Mouse (Mus musculus) liver, embryonic 14.5 days (tissue): Measurements from ENCODE around the gene Tnfrsf12a. TPM values are rescaled to one million over a fixed set of nuclear protein-coding genes. Genes with fewer than 3 reads are reported as not detected.

Source experiments
- ATAC-seq: fragments of 200-750 bp; cut with Nextera tagmentation; 2 replicates; pipeline ENCODE4 v1.8.0; 2017; ENCODE audit warnings: moderate number of reproducible peaks, mild to moderate bottlenecking, moderate library complexity; ENCODE audit not compliant: insufficient read depth
- DNase-seq, 3 experiments: peaks; one replicate each; pipeline ENCODE4 v3.0.0-alpha.2; 2012 to 2013; ENCODE audit warnings: low read depth in 3 of 3, low spot score in 3 of 3
- H3K27ac ChIP-seq: fragments of 300-500 bp; sonication (generic); 2 replicates; pipeline ENCODE4 v1.5.1; 2014; ENCODE audit warnings: moderate library complexity, mild to moderate bottlenecking, control low read depth, inconsistent platforms
- H3K27me3 ChIP-seq: fragments of 300-500 bp; sonication (generic); 2 replicates; pipeline ENCODE4 v1.6.1; 2014; ENCODE audit warnings: mild to moderate bottlenecking, low read length, moderate library complexity; ENCODE audit not compliant: control insufficient read depth, insufficient read depth
- H3K36me3 ChIP-seq: fragments of 300-500 bp; sonication (generic); replicated peaks from 2 replicates; pipeline ENCODE4 v1.6.1; 2014; ENCODE audit warnings: low read depth; ENCODE audit not compliant: control insufficient read depth, insufficient read depth
- H3K4me1 ChIP-seq, 2 experiments: fragments of 200-500 bp in 1 of 2; fragments of 300-500 bp in 1 of 2; sonication (generic) in 1 of 2; replicated peaks; 2 replicates each; pipeline ENCODE4 v1.6.1; 2012 to 2014; ENCODE audit warnings: antibody characterized with exemption in 1 of 2, inconsistent platforms in 1 of 2, low read length in 1 of 2; ENCODE audit not compliant: control insufficient read depth in 2 of 2, insufficient read depth in 2 of 2
- H3K4me2 ChIP-seq: fragments of 300-500 bp; sonication (generic); 2 replicates; pipeline ENCODE4 v1.6.1; 2014; ENCODE audit warnings: low read depth, mild to moderate bottlenecking, control low read depth, moderate library complexity
- H3K4me3 ChIP-seq, 2 experiments: fragments of 200-500 bp in 1 of 2; fragments of 300-500 bp in 1 of 2; sonication (generic) in 1 of 2; 2 replicates each; pipeline ENCODE4 v1.5.1; 2012 to 2014; ENCODE audit warnings: low read depth in 2 of 2, low read length in 2 of 2, mild to moderate bottlenecking in 2 of 2, control low read depth in 1 of 2, inconsistent platforms in 1 of 2, moderate library complexity in 1 of 2; ENCODE audit not compliant: insufficient read depth in 1 of 2
- H3K9ac ChIP-seq: fragments of 300-500 bp; sonication (generic); replicated peaks from 2 replicates; pipeline ENCODE4 v1.6.1; 2014; ENCODE audit warnings: mild to moderate bottlenecking, control low read depth, moderate library complexity
- H3K9me3 ChIP-seq: fragments of 300-500 bp; sonication (generic); 2 replicates; pipeline ENCODE4 v1.6.1; 2016; ENCODE audit warnings: low read length, mixed read lengths; ENCODE audit not compliant: control insufficient read depth
- CTCF ChIP-seq: IDR thresholded peaks from 2 replicates; pipeline ENCODE4 v1.5.1; 2016; ENCODE audit warnings: antibody characterized with exemption, low read depth, control low read depth
- EP300 ChIP-seq: IDR thresholded peaks from 2 replicates; pipeline ENCODE4 v1.6.1; 2016; ENCODE audit warnings: antibody characterized with exemption, low read depth
- WGBS: fragments of 180-500 bp; shearing (Covaris S2); extraction: QIAGEN DNeasy Blood & Tissue Kit; methylation state at CpG from one replicate; pipeline ENCODE4 v1.1.7; 2014; ENCODE audit not compliant: insufficient replicate concordance; 5-methylcytosine and 5-hydroxymethylcytosine counted together
- polyA plus RNA-seq, 2 experiments: library from polyadenylated mRNA; depleted of rRNA in 1 of 2; stranded (reverse) in 1 of 2; unstranded in 1 of 2; fragments of >200 nt; fragmentation: Nextera tagmentation in 1 of 2; extraction: Ambion mirVana in 1 of 2; gene quantifications; 2 replicates each; pipeline versions ENCODE4 v1.2.1 to v1.2.3; 2012 to 2014

The Tnfrsf12a gene
- polyA plus RNA-seq (2012; rRNA removed) (1.4 and 1.7 TPM in 2 replicates), polyA plus RNA-seq (2014; fragmentation: Nextera tagmentation; extraction: Ambion mirVana) (3.0 and 3.9 TPM in 2 replicates)

GRCm38 (mm10) chr17:23677236-23677679, at the start of gene Tnfrsf12a:
Tnfrsf12a (minus strand) TSS chr17:23677468.
- Histone ChIP-seq H3K4me1 (peaks cover 5 to 16% of the 10 kb centered on the region in 2 experiments), H3K9me3 (no peaks in the 10 kb centered on the region), H3K27ac (no peak within 1 kb of the TSS), H3K27me3 (peaks cover 53% of the 10 kb centered on the region), H3K4me3 (peak within 1 kb of the TSS; percentile 51 to 57), H3K36me3 (no peaks in the 10 kb centered on the region), H3K9ac (peak within 1 kb of the TSS; percentile 33), H3K4me2 (peak within 1 kb of the TSS; percentile 81)
- under 1% methylated on average over 34 of the region's 34 CpGs for WGBS
- no peak for ATAC-seq
- TF ChIP-seq CTCF (no peak), EP300 (no peak)
- peak; percentile 50 to 63 (median 60) for DNase-seq

DNA sequence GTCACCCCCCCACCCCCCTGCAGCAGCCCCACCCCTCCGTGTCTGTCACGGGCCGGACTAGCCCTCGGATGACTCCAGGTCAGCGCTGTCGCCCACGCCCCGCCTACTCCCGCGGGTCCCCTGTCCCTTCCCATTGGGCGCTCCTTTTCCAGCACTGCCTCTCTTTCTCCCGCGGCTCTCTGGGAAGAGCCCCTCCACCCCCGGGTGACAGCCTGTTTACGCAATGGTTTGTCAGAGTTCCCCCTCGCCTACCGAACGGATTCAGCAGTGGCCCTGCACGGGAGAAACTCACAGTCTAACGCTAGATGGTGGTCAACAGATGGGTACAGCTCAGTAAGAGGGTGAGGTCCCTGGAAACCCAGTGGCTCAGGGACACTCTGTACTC, 49.5 kb upstream of the Tnfrsf12a start:
- Histone ChIP-seq H3K4me3 (peak overlapping the region; percentile 67 to 71), H3K9me3 (no peaks in the 10 kb centered on the region), H3K27me3 (no peaks in the 10 kb centered on the region), H3K36me3 (no peaks in the 10 kb centered on the region), H3K4me2 (peak overlapping the region; percentile 80), H3K9ac (peak overlapping the region; percentile 84), H3K27ac (peak overlapping the region; percentile 42), H3K4me1 (peaks cover 8 to 15% of the 10 kb centered on the region in 2 experiments)
- under 1% methylated on average over 20 of the region's 20 CpGs for WGBS
- TF ChIP-seq EP300 (no peak), CTCF (peak; percentile 52)
- DNase-seq (peak; percentile 58 to 73 (median 60)), ATAC-seq (peak; percentile 84)

- H3K9me3 ChIP-seq: no peaks in the 10 kb centered on the region
- peak; percentile 92 for ATAC-seq
Measured at GRCm38 (mm10) chr17:23725999-23726757, 48.9 kb upstream of the Tnfrsf12a start, which contains the start of gene Pkmyt1. Pkmyt1 (plus strand) TSS chr17:23726336.

DNA sequence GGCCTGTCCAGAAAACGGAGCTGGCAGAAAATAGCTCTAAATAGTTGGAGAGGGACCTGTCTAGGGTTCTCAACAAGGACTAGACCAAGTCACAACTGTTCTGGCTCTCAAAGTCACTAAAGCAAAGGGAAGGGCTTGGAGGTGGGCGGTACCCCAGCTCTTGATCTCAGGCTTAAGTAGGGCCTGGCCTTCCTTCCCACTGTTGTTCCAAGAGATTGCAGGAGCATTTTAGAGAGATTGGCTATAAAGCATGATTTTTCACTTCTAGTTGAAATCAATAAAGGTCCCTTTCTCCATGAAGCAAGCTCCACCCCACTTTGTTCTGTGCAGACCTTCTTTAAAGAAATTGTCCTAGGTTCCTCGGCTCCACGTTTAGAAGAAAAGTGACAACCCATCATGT, 48.2 kb upstream of the Tnfrsf12a start:
- H3K4me2 ChIP-seq: peak overlapping the region; percentile 80
- peak overlapping the region; percentile 78 for H3K27ac ChIP-seq
- 45% methylated on average over 4 of the region's 4 CpGs for WGBS
- DNase-seq: no peak
- H3K4me3 ChIP-seq: peak overlapping the region; percentile 67 to 68
- H3K4me1 ChIP-seq: peaks cover 8 to 18% of the 10 kb centered on the region in 2 experiments
- ATAC-seq: no peak
- no peaks in the 10 kb centered on the region for H3K27me3 ChIP-seq
- H3K9ac ChIP-seq: peak overlapping the region; percentile 82
- no peaks in the 10 kb centered on the region for H3K36me3 ChIP-seq
- no peaks in the 10 kb centered on the region for H3K9me3 ChIP-seq
- no peak for TF ChIP-seq EP300
- TF ChIP-seq CTCF: no peak

More at GRCm38 (mm10) chr17:23725999-23726757, 48.9 kb upstream of the Tnfrsf12a start, which contains the start of gene Pkmyt1:
- Histone ChIP-seq H3K27ac (peak within 1 kb of the TSS; percentile 78), H3K4me1 (peaks cover 8 to 18% of the 10 kb centered on the region in 2 experiments), H3K9ac (peak within 1 kb of the TSS; percentile 84), H3K4me2 (peak within 1 kb of the TSS; percentile 80), H3K4me3 (peak within 1 kb of the TSS; percentile 67 to 71), H3K27me3 (no peaks in the 10 kb centered on the region), H3K36me3 (no peaks in the 10 kb centered on the region)
- 2% methylated on average over 72 of the region's 73 CpGs for WGBS
- TF ChIP-seq EP300 (no peak), CTCF (0 out of 2 replicates have a peak, but pooled peaks have one; percentile 6)
- peak; percentile 86 to 89 (median 87) for DNase-seq
